Mouse (Mus musculus) midbrain, embryonic 14.5 days (tissue): ENCODE measurements around the gene B130006D01Rik. TPM values are rescaled to one million over a fixed set of nuclear protein-coding genes. Genes with fewer than 3 reads are reported as not detected.

ENCODE experiments used
- ATAC-seq: fragments of 200-750 bp; cut with Nextera tagmentation; 2 replicates; pipeline ENCODE4 v1.8.0; 2017; ENCODE audit warnings: moderate number of reproducible peaks, moderate library complexity; ENCODE audit not compliant: low FRiP score, low TSS enrichment
- DNase-seq: peaks from one replicate; pipeline ENCODE4 v3.0.0-alpha.2; 2015
- H3K27ac ChIP-seq: fragments of 300-500 bp; sonication (generic); replicated peaks from 2 replicates; pipeline ENCODE4 v1.5.1; 2014; ENCODE audit warnings: mild to moderate bottlenecking, low read depth, low read length, moderate library complexity
- H3K27me3 ChIP-seq: fragments of 300-500 bp; sonication (generic); 2 replicates; pipeline ENCODE4 v1.6.1; 2014; ENCODE audit warnings: low read length, control low read depth, mixed read lengths; ENCODE audit not compliant: control insufficient read depth, insufficient read depth
- H3K36me3 ChIP-seq: fragments of 300-500 bp; sonication (generic); 2 replicates; pipeline ENCODE4 v1.6.1; 2014; ENCODE audit warnings: low read length, control low read depth; ENCODE audit not compliant: control insufficient read depth, insufficient read depth
- H3K4me1 ChIP-seq: fragments of 300-500 bp; sonication (generic); 2 replicates; pipeline ENCODE4 v1.6.1; 2014; ENCODE audit warnings: mild to moderate bottlenecking, antibody characterized with exemption, low read length, control low read depth; ENCODE audit not compliant: control insufficient read depth, insufficient read depth
- H3K4me2 ChIP-seq: fragments of 300-500 bp; sonication (generic); 2 replicates; pipeline ENCODE4 v1.6.1; 2014; ENCODE audit warnings: mild to moderate bottlenecking, low read length, moderate library complexity
- H3K4me3 ChIP-seq: fragments of 300-500 bp; sonication (generic); replicated peaks from 2 replicates; pipeline ENCODE4 v1.5.1; 2014; ENCODE audit warnings: low read depth, low read length
- H3K9ac ChIP-seq: fragments of 300-500 bp; sonication (generic); replicated peaks from 2 replicates; pipeline ENCODE4 v1.6.1; 2014; ENCODE audit warnings: mild to moderate bottlenecking, low read length, moderate library complexity
- H3K9me3 ChIP-seq: fragments of 300-500 bp; sonication (generic); 2 replicates; pipeline ENCODE4 v1.6.1; 2016; ENCODE audit warnings: low read length, control low read depth, mixed read lengths; ENCODE audit not compliant: control insufficient read depth
- WGBS: fragments of 180-500 bp; shearing (Covaris S2); extraction: QIAGEN DNeasy Blood & Tissue Kit; methylation state at CpG from one replicate; pipeline ENCODE4 v1.1.7; 2014; 5-methylcytosine and 5-hydroxymethylcytosine counted together
- polyA plus RNA-seq: library from polyadenylated mRNA; unstranded; fragments of >200 nt; fragmentation: Nextera tagmentation; extraction: Ambion mirVana; gene quantifications from 2 replicates; pipeline ENCODE4 v1.2.1, GENCODE M21; 2014

Gene B130006D01Rik
- polyA plus RNA-seq = 1.4 and 1.5 TPM in 2 replicates

GRCm38 (mm10) chr11:95723287-95723686, at the start of gene B130006D01Rik:
TSS of gene B130006D01Rik (plus strand) at chr11:95723587.
- WGBS = 94% methylated on average over 5 of the region's 5 CpGs
- DNase-seq = no peak
- Histone ChIP-seq H3K4me1 (no peaks in the 10 kb centered on the region), H3K4me3 (no peak within 1 kb of the TSS), H3K27me3 (no peaks in the 10 kb centered on the region), H3K4me2 (no peak within 1 kb of the TSS), H3K9me3 (no peaks in the 10 kb centered on the region), H3K36me3 (no peaks in the 10 kb centered on the region), H3K9ac (no peak within 1 kb of the TSS), H3K27ac (no peak within 1 kb of the TSS)
- ATAC-seq = no peak

- Histone ChIP-seq H3K36me3 (peaks cover 80% of the 10 kb centered on the region), H3K27ac (no peak overlapping the region), H3K9ac (no peak overlapping the region), H3K27me3 (no peaks in the 10 kb centered on the region), H3K9me3 (no peaks in the 10 kb centered on the region), H3K4me2 (no peak overlapping the region), H3K4me1 (no peaks in the 10 kb centered on the region), H3K4me3 (no peak overlapping the region)
- DNase-seq (no peak), ATAC-seq (no peak)
- 92% methylated on average over 14 of the region's 14 CpGs for WGBS
Measured at GRCm38 (mm10) chr11:95675498-95675897, 47.9 kb upstream of the B130006D01Rik start.

GRCm38 (mm10) chr11:95676307-95676706, 47.1 kb upstream of the B130006D01Rik start:
- no peak overlapping the region for H3K4me2 ChIP-seq
- ATAC-seq = no peak
- H3K27ac ChIP-seq = peak overlapping the region; percentile 41; the same call in 1 of the 2 replicates
- peaks cover 80% of the 10 kb centered on the region for H3K36me3 ChIP-seq
- H3K9ac ChIP-seq = no peak overlapping the region
- H3K9me3 ChIP-seq = no peaks in the 10 kb centered on the region
- H3K27me3 ChIP-seq = no peaks in the 10 kb centered on the region
- H3K4me1 ChIP-seq = no peaks in the 10 kb centered on the region
- peak; percentile 89 for DNase-seq
- 19% methylated on average over 6 of the region's 6 CpGs for WGBS
- H3K4me3 ChIP-seq = no peak overlapping the region

GRCm38 (mm10) chr11:95677925-95678701, 45.3 kb upstream of the B130006D01Rik start:
- DNase-seq (no peak), ATAC-seq (no peak)
- no peak overlapping the region for H3K4me3 ChIP-seq
- no peaks in the 10 kb centered on the region for H3K4me1 ChIP-seq
- H3K27me3 ChIP-seq = no peaks in the 10 kb centered on the region
- no peak overlapping the region for H3K4me2 ChIP-seq
- WGBS = 93% methylated on average over 14 of the region's 14 CpGs
- no peak overlapping the region for H3K9ac ChIP-seq
- H3K36me3 ChIP-seq = peaks cover 71% of the 10 kb centered on the region
- H3K9me3 ChIP-seq = no peaks in the 10 kb centered on the region
- H3K27ac ChIP-seq = no peak overlapping the region

- ATAC-seq (no peak), DNase-seq (no peak)
- no peak overlapping the region for H3K4me2 ChIP-seq
- no peaks in the 10 kb centered on the region for H3K4me1 ChIP-seq
- no peak overlapping the region for H3K27ac ChIP-seq
- no peaks in the 10 kb centered on the region for H3K9me3 ChIP-seq
- no peak overlapping the region for H3K9ac ChIP-seq
- H3K27me3 ChIP-seq = no peaks in the 10 kb centered on the region
- peaks cover 46% of the 10 kb centered on the region for H3K36me3 ChIP-seq
- 87% methylated on average over 9 of the region's 9 CpGs for WGBS
- H3K4me3 ChIP-seq = no peak overlapping the region
Measured at GRCm38 (mm10) chr11:95681995-95682601, 41.3 kb upstream of the B130006D01Rik start.

- ATAC-seq = no peak
- Histone ChIP-seq H3K4me1 (no peaks in the 10 kb centered on the region), H3K9ac (no peak overlapping the region), H3K27me3 (no peaks in the 10 kb centered on the region), H3K36me3 (peaks cover 38% of the 10 kb centered on the region), H3K4me2 (no peak overlapping the region), H3K9me3 (no peaks in the 10 kb centered on the region), H3K27ac (no peak overlapping the region), H3K4me3 (no peak overlapping the region)
- DNase-seq = no peak
- 91% methylated on average over 3 of the region's 3 CpGs for WGBS
Measured at GRCm38 (mm10) chr11:95682946-95683345, 40.4 kb upstream of the B130006D01Rik start.

GRCm38 (mm10) chr11:95686031-95686430, 37.4 kb upstream of the B130006D01Rik start:
- peaks cover 11% of the 10 kb centered on the region for H3K36me3 ChIP-seq
- no peak overlapping the region for H3K9ac ChIP-seq
- no peaks in the 10 kb centered on the region for H3K9me3 ChIP-seq
- WGBS = 4% methylated on average over 4 of the region's 4 CpGs
- peak; percentile 91 for DNase-seq
- no peak overlapping the region for H3K27ac ChIP-seq
- no peaks in the 10 kb centered on the region for H3K27me3 ChIP-seq
- no peak overlapping the region for H3K4me3 ChIP-seq
- no peaks in the 10 kb centered on the region for H3K4me1 ChIP-seq
- ATAC-seq = no peak; the same call in 1 of the 2 replicates
- no peak overlapping the region for H3K4me2 ChIP-seq

- Histone ChIP-seq H3K9ac (no peak overlapping the region), H3K36me3 (no peaks in the 10 kb centered on the region; the same call in 1 of the 2 replicates), H3K9me3 (no peaks in the 10 kb centered on the region), H3K4me3 (no peak overlapping the region), H3K4me1 (no peaks in the 10 kb centered on the region), H3K4me2 (no peak overlapping the region), H3K27me3 (no peaks in the 10 kb centered on the region), H3K27ac (no peak overlapping the region)
- WGBS = 41% methylated on average over 11 of the region's 11 CpGs
- DNase-seq (peak; percentile 30), ATAC-seq (no peak)
Measured at GRCm38 (mm10) chr11:95687084-95687656, 36.2 kb upstream of the B130006D01Rik start.
